Mouse (Mus musculus): ENCODE results near the gene Ralgps1.

GRCm38 (mm10) chr2:33319934-33320333, 51.4 kb downstream of the Ralgps1 start:
- TF ChIP-seq CHD2 (IDR thresholded peaks at IDR 0.05; ENCODE audit: low read length) = no peak
- no peak for TF ChIP-seq IRF4 (IDR thresholded peaks at IDR 0.05; ENCODE audit: low read depth, low read length)
- TF ChIP-seq MYC (IDR thresholded peaks at IDR 0.05; ENCODE audit: low read depth, low read length) = no peak
- no peak for TF ChIP-seq ZC3H11A (IDR thresholded peaks at IDR 0.05; ENCODE audit: low read depth, low read length)
- no peak for TF ChIP-seq USF2 (conservative IDR thresholded peaks at IDR 0.05; ENCODE audit: low read depth, low read length)
- TF ChIP-seq CTCF (conservative IDR thresholded peaks at IDR 0.05 in 1 of 2, IDR thresholded peaks at IDR 0.05 in 1 of 2; ENCODE audit: low read depth in 2 of 2, low read length in 2 of 2) = no peak

Measured in CH12.LX (cell line).